24 mouse cellular contexts compared by ENCODE assay signal in genomic region chr11:73052795-73053194, GRCm38 (mm10).
"Had no signal": no experiment of that assay in that cellular context is flagged by ENCODE, and none has a peak within 500 bp of the region (broad histone marks: within the 10 kb centered on the region; RNA-seq: fewer than 3 reads in every experiment).

No protein-coding gene starts in this region.

- DNase-seq: kidney, adult 8-10 months; kidney, postnatal 10 days; kidney, postnatal 36 days; layer of hippocampus, postnatal 36 days; liver; lung, adult 18-20 months; lung, postnatal 10 days; lung, postnatal 36 days; midbrain, embryonic 14.5 days; right cerebral cortex, adult 18-20 months; right cerebral cortex, postnatal 14 days; right cerebral cortex, postnatal 4 days; thymus, postnatal 25 days had no signal

- H3K27ac ChIP-seq: kidney, embryonic 15.5 days; limb, embryonic 10.5 days; limb, embryonic 13.5 days; liver, embryonic 12.5 days; liver, embryonic 15.5 days; lung, embryonic 15.5 days; midbrain, embryonic 10.5 days; neural tube, embryonic 12.5 days; neural tube, embryonic 15.5 days; stomach, embryonic 15.5 days had no signal

- ATAC-seq: liver, embryonic 12.5 days had no signal

- H3K4me2 ChIP-seq: kidney, embryonic 15.5 days; limb, embryonic 13.5 days; liver, embryonic 12.5 days; liver, embryonic 15.5 days; lung, embryonic 15.5 days; neural tube, embryonic 12.5 days; neural tube, embryonic 15.5 days; stomach, embryonic 15.5 days had no signal

- H3K9me3 ChIP-seq: kidney, embryonic 15.5 days; limb, embryonic 10.5 days; limb, embryonic 13.5 days; liver, embryonic 12.5 days; liver, embryonic 15.5 days; lung, embryonic 15.5 days; megakaryocyte, embryonic 14.5 days; midbrain, embryonic 10.5 days; neural tube, embryonic 12.5 days; neural tube, embryonic 15.5 days; stomach, embryonic 15.5 days had no signal

- H3K4me3 ChIP-seq: kidney, embryonic 15.5 days; limb, embryonic 10.5 days; limb, embryonic 13.5 days; liver, embryonic 12.5 days; liver, embryonic 15.5 days; lung, embryonic 15.5 days; megakaryocyte, embryonic 14.5 days; midbrain, embryonic 10.5 days; neural tube, embryonic 12.5 days; neural tube, embryonic 15.5 days; stomach, embryonic 15.5 days had no signal

- H3K9ac ChIP-seq: kidney, embryonic 15.5 days; limb, embryonic 13.5 days; liver, embryonic 12.5 days; liver, embryonic 15.5 days; lung, embryonic 15.5 days; neural tube, embryonic 12.5 days; neural tube, embryonic 15.5 days; stomach, embryonic 15.5 days had no signal

- H3K27me3 ChIP-seq: kidney, embryonic 15.5 days; limb, embryonic 13.5 days; liver, embryonic 12.5 days; liver, embryonic 15.5 days; lung, embryonic 15.5 days; megakaryocyte, embryonic 14.5 days; neural tube, embryonic 12.5 days; neural tube, embryonic 15.5 days; stomach, embryonic 15.5 days had no signal
